Mouse (Mus musculus): ENCODE measurements at regions not wholly inside any gene's neighbourhood (a gene's known extent, or its start where the extent isn't known, plus 50 kb on each side); places are given as distances from the start of the nearest gene placed in this dataset.

DNA sequence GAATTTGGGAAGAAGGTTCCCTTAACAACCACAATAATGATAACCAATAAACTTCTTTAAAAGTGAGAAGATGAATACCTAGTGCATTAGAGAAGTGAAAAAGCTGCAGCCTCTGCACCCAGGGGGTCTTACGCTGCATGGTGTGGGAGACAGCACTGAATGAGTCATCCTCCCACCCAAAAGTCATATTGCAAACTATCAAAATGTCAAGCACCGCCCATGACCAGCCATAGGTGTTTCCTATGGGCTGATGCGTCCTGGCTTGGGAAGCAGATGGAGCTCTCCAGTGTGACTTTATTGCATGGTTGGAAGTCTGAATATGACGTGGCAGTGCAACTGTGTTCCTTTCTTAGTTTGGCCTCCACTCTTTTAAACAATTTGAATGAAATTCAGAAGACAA, 131.5 kb upstream of the Map3k1 start:
- TF ChIP-seq CTCF (IDR thresholded peaks at IDR 0.05; ENCODE audit: extremely low read depth, insufficient read depth, insufficient read length, insufficient replicate concordance) (no peak), POLR2A (IDR thresholded peaks at IDR 0.05; ENCODE audit: low read depth, low read length) (no peak)

Data from spleen, adult 2 months (tissue).